Mouse (Mus musculus): ENCODE measurements around the gene Optc. TPM values are rescaled to one million over a fixed set of nuclear protein-coding genes. Genes with fewer than 3 reads are reported as not detected.
A peak's percentile ranks its signal among the peaks of the same experiment; 100 is the strongest.

The Optc gene
- polyA plus RNA-seq, 1 experiment from 2014 or later = 3.0 TPM

DNA sequence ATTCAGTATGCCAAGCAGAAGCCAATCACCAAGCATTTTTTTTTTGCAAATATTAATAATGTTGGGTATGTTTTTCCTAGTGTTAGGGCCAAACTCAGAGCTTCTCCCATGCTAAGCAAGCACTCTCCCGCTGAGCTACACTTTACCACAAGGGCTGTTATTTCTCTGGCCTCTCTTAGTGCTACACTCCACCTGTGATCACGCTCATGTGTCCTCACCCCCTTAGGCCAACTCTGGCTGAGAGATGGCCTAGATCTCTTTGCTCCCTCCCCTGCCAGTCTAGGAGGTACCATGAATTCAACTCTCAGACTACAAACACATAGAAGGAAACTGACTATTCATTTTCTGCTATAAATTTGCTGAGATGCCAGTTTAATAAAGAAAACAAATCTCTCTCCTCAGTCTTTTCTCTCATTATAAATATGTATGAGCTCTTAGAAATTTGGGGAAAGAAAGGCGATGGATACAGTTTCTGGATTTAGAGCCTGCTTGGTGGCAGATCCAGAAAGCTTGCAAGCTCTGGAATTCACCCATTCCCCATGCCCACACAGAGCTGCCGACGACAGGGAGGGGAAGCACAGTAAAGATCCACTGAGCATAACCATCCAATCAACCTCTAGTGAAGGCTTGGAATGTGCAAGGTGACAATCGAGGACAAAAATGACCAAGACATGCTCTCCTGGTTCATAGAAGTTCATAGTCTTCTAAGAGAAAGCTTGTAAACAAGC is 34.5 kb downstream of the Optc start:
- Histone ChIP-seq H3K4me2 (no peak overlapping the region), H3K9ac (no peak overlapping the region), H3K4me3 (no peak overlapping the region), H3K4me1 (replicated peaks) (no peaks in the 10 kb centered on the region), H3K9me3 (no peaks in the 10 kb centered on the region), H3K27me3 (no peaks in the 10 kb centered on the region), H3K27ac (replicated peaks) (no peak overlapping the region), H3K36me3 (no peaks in the 10 kb centered on the region)
- WGBS = 79% methylated on average over 6 of the region's 6 CpGs
- ATAC-seq (ENCODE audit: low FRiP score, low read depth) = no peak

DNA sequence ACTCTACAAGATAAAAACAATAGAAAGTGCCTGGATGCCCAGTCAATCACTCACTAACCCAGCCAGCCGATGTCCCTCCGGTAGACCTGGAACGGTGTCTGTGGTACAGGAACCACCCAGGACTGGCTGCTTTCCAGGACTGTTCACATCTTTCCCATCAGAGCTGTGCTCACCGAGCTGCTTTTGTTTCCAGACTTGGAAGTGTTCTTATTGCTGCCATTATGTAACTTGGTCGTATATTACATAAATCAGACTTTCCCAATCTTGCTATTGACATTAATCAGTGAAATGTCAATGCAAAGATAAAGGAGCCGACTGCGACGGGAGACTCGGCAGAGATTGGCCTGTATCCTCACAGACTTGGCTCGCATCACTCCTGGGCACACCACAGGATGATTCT is 36.6 kb downstream of the Optc start:
- H3K9ac ChIP-seq = no peak overlapping the region
- ATAC-seq (ENCODE audit: low FRiP score, low read depth) = no peak

DNA sequence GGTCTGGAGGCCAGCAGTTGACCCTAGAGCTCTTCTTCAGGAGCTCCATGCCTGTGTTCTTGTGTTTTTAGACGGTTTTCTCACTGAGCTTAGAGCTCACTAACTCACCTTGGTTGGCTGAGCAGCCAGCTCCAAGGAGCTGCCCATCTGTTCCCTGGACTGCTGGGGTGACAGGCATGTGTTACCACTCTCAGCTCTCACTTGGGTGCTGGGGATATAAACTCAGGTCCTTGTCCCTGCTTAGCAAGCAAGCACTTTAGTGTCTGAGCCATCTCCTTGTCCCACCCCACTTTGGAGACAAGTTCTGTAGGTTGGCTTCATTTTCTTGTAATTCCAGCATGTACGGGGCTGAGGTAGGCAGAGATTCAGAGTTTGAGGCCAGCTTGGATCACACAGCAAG is 38.6 kb downstream of the Optc start:
- H3K27ac ChIP-seq (replicated peaks) = no peak overlapping the region
- H3K4me2 ChIP-seq = no peak overlapping the region
- no peak overlapping the region for H3K4me3 ChIP-seq
- H3K9me3 ChIP-seq = no peaks in the 10 kb centered on the region
- H3K36me3 ChIP-seq = no peaks in the 10 kb centered on the region
- H3K27me3 ChIP-seq = no peaks in the 10 kb centered on the region
- WGBS = 65% methylated on average over 2 of the region's 2 CpGs
- H3K9ac ChIP-seq = no peak overlapping the region
- H3K4me1 ChIP-seq (replicated peaks) = no peaks in the 10 kb centered on the region
- ATAC-seq (ENCODE audit: low FRiP score, low read depth) = 0 out of 2 replicates have a peak, but pooled peaks have one; percentile 30

More for the DNA sequence above, 36.6 kb downstream of the Optc start:
- 63% methylated on average over 10 of the region's 10 CpGs for WGBS
- Histone ChIP-seq H3K27ac (replicated peaks) (no peak overlapping the region), H3K27me3 (no peaks in the 10 kb centered on the region), H3K4me3 (no peak overlapping the region), H3K36me3 (no peaks in the 10 kb centered on the region), H3K4me2 (no peak overlapping the region), H3K9me3 (no peaks in the 10 kb centered on the region), H3K4me1 (replicated peaks) (no peaks in the 10 kb centered on the region)

DNA sequence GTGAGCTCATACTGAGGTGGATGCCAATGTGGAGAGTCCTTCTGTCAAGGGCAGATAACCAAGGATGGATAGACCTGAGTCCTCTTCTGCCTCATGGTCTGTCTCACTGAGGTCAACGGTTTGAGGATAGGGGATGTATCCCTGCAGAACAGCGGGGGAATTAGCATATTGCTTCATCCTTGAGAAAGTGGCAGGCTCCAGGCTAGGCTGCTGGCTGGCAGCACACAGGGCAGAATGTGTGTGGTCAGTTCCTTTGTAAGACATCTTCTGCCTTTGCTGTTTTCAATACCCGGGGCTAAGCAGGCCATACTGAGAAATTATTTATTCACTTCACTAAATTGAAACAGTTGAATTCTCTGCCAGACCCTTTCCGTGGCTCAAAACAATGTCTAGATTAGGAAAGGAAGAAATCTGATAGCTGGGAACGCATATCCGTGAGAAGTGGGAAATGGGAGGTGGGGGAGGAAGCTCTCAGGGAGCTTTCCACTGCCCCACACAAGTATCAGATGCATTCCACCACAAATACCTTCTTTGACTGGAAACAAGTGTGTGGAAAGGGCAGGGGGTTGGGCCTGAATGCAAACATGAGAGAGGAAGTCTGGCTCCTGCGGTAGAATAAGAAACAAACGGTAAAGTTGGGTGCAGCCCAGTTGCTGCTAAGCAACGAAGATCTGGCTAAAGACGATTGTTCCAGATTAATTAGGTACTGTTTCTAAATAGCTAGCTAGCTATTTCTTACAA is 44.4 kb downstream of the Optc start:
- no peaks in the 10 kb centered on the region for H3K27me3 ChIP-seq
- no peak overlapping the region for H3K9ac ChIP-seq
- H3K27ac ChIP-seq (replicated peaks) = peak overlapping the region; percentile 64
- WGBS = 24% methylated on average over 10 of the region's 10 CpGs
- peak; percentile 69; the same call in 1 of the 2 replicates for ATAC-seq (ENCODE audit: low FRiP score, low read depth)
- H3K4me2 ChIP-seq = no peak overlapping the region
- H3K4me3 ChIP-seq = no peak overlapping the region
- H3K36me3 ChIP-seq = no peaks in the 10 kb centered on the region
- no peaks in the 10 kb centered on the region for H3K9me3 ChIP-seq
- H3K4me1 ChIP-seq (replicated peaks) = peaks cover 18% of the 10 kb centered on the region

DNA sequence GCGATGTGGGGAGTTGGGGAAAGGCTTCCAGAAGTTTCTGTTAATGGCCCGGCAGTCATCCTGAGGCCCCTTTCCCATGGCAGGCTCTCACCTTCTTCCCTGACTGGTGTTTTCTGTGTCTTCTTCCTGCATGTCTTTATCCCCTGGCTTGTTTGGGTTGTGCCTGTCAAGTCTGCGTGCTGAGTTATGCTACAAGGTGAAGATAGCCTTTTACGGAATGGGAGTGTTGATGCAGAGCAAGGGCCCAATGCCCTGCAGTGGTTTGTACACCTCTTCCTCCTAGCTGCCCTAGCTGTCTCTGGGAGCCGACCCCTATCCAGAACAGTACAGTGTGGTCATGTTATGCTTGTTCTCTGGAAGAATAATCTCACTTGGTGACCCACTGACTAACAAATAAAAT is 46.8 kb downstream of the Optc start:
- Histone ChIP-seq H3K9me3 (no peaks in the 10 kb centered on the region), H3K4me1 (replicated peaks) (peaks cover 20% of the 10 kb centered on the region), H3K9ac (no peak overlapping the region), H3K27ac (replicated peaks) (no peak overlapping the region), H3K4me3 (no peak overlapping the region), H3K27me3 (no peaks in the 10 kb centered on the region), H3K36me3 (no peaks in the 10 kb centered on the region), H3K4me2 (no peak overlapping the region)
- 77% methylated on average over 5 of the region's 5 CpGs for WGBS
- ATAC-seq (ENCODE audit: low FRiP score, low read depth) = no peak

DNA sequence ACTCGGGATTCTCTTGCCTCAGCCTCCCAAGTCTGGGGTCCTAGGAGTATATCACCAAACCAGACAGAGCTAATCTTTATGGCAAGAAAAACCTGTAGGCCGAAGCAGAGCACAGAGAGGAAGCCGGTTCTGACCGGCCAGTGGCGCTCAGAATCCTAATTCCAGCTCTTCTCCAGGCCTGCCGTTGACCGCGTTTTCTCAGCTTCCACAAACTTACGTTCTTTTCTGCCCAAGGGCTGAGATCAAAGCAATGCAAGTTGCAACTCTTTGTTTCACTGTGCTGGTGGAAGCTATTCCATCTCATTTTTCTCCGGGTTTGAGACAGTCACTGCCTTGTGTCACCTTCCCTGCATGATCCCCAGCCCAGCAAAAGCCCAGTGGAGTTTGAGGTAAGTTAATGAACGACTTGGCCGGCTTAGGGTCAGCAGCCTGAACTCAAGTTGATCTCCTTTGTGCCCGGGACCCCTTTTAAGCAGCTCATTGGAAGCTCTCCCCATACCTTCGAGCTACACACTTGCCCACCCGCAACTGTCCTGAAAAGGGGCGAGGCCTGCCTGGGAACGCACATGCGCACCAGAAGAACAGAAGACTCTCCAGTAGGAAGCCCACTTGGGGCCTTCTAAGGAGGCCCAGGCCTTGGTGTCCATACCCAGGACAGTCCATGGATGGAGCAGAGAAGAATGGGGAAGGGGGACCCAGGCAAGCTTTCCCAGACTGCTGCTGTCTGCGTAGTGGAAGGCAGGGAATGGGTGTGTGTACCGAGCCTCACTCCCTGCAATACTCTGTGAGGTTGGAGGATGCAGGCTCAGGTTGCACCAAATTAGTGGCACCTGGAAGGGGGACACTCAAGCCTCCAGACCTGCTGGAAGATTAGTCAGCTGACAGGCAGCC is 47.7 kb downstream of the Optc start:
- Histone ChIP-seq H3K9me3 (no peaks in the 10 kb centered on the region), H3K4me3 (no peak overlapping the region), H3K27ac (replicated peaks) (0 out of 2 replicates have a peak overlapping the region, but pooled peaks have one; percentile 26), H3K9ac (no peak overlapping the region), H3K4me1 (replicated peaks) (peaks cover 29% of the 10 kb centered on the region), H3K4me2 (no peak overlapping the region), H3K27me3 (no peaks in the 10 kb centered on the region), H3K36me3 (no peaks in the 10 kb centered on the region)
- 54% methylated on average over 20 of the region's 20 CpGs for WGBS
- no peak for ATAC-seq (ENCODE audit: low FRiP score, low read depth)

DNA sequence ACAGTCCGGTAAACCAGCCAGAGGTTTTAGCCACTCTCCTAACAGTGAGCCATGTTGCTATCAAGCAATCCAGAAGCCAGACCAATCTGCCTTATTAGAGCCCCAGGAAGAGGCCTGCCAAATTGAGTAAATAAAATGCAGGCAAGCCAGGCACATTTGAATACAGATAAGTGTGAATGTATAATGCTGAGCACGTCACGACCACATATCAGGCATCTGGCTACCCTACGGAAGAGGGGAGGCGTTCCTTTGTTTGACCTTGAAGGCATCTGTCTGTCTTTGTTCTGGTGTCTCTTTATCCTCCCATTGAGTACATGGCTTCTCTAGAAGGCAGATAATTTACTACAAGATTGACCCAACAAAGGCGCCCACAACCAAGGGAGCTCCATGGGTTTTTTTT is 48.5 kb downstream of the Optc start:
- H3K4me1 ChIP-seq (replicated peaks) = peaks cover 37% of the 10 kb centered on the region
- H3K9ac ChIP-seq = no peak overlapping the region
- no peak overlapping the region for H3K4me2 ChIP-seq
- H3K27me3 ChIP-seq = no peaks in the 10 kb centered on the region
- 27% methylated on average over 6 of the region's 6 CpGs for WGBS
- no peak for ATAC-seq (ENCODE audit: low FRiP score, low read depth)
- H3K27ac ChIP-seq (replicated peaks) = peak overlapping the region; percentile 26; the same call in 1 of the 2 replicates
- H3K4me3 ChIP-seq = no peak overlapping the region
- H3K9me3 ChIP-seq = no peaks in the 10 kb centered on the region
- H3K36me3 ChIP-seq = no peaks in the 10 kb centered on the region

DNA sequence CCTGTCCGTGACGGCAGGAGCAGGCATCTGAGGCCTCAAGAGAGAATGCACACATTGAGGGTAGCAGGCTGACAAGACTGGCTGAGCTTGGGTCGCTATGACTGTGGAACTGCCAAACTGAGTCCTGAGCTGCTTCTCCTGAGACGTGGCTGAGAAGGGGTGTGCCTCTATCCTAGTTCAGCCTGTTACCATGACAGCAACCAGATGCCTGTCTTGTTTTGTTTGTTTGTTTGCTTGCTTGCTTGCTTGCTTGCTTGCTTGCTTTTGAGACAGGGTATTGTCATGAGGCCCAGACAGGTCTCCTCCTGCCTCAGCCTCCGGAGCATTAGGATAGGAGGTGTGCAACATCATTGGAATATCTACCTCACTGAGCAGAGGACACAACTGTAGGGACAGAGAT is 50.0 kb downstream of the Optc start:
- ATAC-seq (ENCODE audit: low FRiP score, low read depth) = no peak
- H3K36me3 ChIP-seq = no peaks in the 10 kb centered on the region
- H3K4me2 ChIP-seq = no peak overlapping the region
- no peak overlapping the region for H3K9ac ChIP-seq
- no peaks in the 10 kb centered on the region for H3K9me3 ChIP-seq
- no peak overlapping the region for H3K4me3 ChIP-seq
- H3K4me1 ChIP-seq (replicated peaks) = peaks cover 33% of the 10 kb centered on the region
- H3K27me3 ChIP-seq = no peaks in the 10 kb centered on the region
- H3K27ac ChIP-seq (replicated peaks) = no peak overlapping the region
- 78% methylated on average over 5 of the region's 5 CpGs for WGBS

DNA sequence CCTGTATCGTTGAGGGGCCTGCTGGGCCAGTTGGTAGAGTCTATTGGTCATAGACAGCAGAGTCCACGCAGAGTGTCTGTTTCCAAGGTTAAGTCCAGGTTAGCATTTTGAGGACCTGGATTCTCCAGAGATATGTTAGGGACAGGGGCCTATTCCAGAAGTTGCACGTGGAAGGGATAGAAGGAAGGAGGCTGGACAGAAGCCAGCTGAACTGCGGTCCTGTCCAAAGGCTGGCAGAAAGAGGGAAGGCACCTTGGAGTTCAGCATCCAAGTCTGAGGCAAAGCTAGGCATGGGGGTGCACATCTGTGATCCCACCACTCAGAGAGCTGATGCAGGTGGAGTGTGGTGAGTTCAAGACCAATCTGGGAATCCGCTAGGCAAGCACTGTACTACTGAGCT is 50.6 kb downstream of the Optc start:
- Histone ChIP-seq H3K9me3 (no peaks in the 10 kb centered on the region), H3K36me3 (no peaks in the 10 kb centered on the region), H3K27ac (replicated peaks) (no peak overlapping the region), H3K4me1 (replicated peaks) (peaks cover 33% of the 10 kb centered on the region), H3K4me2 (no peak overlapping the region), H3K27me3 (no peaks in the 10 kb centered on the region), H3K4me3 (no peak overlapping the region), H3K9ac (no peak overlapping the region)
- WGBS = 93% methylated on average over 5 of the region's 5 CpGs
- no peak for ATAC-seq (ENCODE audit: low FRiP score, low read depth)

DNA sequence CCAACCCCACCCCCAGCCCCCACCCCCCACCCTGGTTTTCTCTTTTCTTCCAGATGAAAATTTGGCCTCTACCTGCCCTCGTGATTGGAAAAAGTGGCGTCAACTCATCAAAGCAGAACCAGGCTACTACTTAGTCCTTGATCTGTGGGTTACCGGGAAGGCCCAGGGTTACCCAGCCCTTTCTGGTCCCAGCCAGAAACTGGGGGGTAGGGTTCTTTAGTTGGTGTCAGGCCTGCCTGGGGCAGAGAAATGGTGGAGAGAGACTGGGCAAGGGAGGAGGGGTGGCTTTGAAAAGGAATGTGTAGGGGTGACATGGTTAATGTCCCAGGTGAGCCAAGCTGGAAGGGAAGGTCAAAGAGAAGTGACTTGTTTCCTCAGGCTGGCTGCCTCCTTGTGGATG is 51.1 kb downstream of the Optc start:
- Histone ChIP-seq H3K4me1 (replicated peaks) (peaks cover 33% of the 10 kb centered on the region), H3K4me2 (no peak overlapping the region), H3K27ac (replicated peaks) (no peak overlapping the region), H3K36me3 (no peaks in the 10 kb centered on the region), H3K4me3 (no peak overlapping the region), H3K9me3 (no peaks in the 10 kb centered on the region), H3K27me3 (no peaks in the 10 kb centered on the region), H3K9ac (no peak overlapping the region)
- no peak for ATAC-seq (ENCODE audit: low FRiP score, low read depth)
- 62% methylated on average over 3 of the region's 3 CpGs for WGBS

DNA sequence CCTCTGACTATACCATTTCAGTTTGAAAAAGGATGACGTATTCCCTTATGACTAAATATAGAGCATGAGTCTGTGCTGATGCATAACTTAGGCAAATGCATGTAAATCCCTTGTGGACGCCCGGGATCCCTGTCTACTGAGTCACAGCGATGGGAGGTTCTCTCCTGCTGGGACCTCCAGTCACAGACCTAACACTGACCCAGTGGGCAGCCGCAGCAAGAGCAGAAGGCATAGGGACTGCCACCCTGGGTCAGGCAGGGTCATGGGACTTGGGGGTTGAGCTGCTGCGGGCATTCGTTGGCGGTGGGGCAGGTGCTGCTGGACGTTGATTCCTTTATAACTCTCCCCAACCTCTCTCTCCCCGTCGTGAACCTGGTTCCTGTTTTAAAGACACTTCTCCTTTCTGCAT is 51.7 kb downstream of the Optc start:
- no peaks in the 10 kb centered on the region for H3K36me3 ChIP-seq
- WGBS = 21% methylated on average over 11 of the region's 11 CpGs
- no peak for ATAC-seq (ENCODE audit: low FRiP score, low read depth)
- H3K27me3 ChIP-seq = no peaks in the 10 kb centered on the region
- no peak overlapping the region for H3K27ac ChIP-seq (replicated peaks)
- H3K4me1 ChIP-seq (replicated peaks) = peaks cover 33% of the 10 kb centered on the region
- H3K9me3 ChIP-seq = no peaks in the 10 kb centered on the region
- H3K9ac ChIP-seq = no peak overlapping the region
- no peak overlapping the region for H3K4me2 ChIP-seq
- H3K4me3 ChIP-seq = no peak overlapping the region
